Mouse (Mus musculus): ENCODE data around the gene Zzef1. TPM values are rescaled to one million over a fixed set of nuclear protein-coding genes. Genes with fewer than 3 reads are reported as not detected.

Zzef1 gene
- polyA plus RNA-seq, 1 experiment, result 104 TPM

DNA sequence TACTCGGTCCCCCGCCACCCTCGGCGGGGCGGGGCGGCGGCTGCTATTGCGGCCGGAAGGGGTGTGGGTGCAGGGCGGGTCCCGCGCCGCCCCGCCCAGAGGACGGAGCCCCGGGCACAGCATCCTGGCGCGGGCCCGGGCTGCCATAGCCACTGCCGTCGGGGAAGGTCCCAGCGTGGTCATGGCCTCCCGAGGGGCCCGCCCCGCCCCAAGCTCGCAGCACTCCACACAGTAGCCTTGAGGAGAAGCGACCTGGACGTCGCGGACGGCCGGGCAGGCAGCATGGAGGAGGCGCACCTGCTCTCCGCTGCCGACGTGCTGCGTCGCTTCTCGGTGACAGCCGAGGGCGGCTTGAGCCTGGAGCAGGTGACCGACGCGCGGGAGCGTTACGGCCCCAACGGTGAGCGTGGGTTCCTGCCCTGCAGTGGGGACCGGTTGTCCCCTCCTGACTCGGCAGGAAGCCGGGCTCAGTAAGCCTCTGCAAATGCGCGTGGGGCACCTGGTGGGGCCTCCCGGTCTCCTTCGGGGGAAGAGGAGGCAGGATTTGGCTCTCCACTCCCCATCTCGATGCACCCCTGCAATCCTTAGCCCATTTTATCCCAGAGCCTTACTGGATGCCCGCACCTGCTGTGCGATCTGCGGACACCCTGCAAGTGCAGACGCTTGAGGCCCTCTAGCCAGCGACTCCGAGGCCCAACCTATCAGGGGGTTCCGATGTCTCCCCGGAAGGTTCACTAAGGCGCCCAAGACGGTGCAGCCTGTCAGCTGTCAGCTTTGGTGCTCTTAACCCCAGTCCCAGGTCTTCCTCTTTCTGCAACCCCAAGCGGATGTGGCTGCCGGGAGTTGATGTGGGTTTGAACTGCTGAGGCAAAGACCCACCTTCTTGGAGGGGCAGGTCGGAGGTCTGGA is 165.3 kb downstream of the Zzef1 start, which contains the start of gene Atp2a3:
TSS of gene Atp2a3 (plus strand) at position 98 of the 909 bp plus-strand sequence.
- H3K27ac ChIP-seq (ENCODE audit: insufficient read depth, low read depth, low read length), result peak within 1 kb of the TSS; percentile 78
- H3K4me3 ChIP-seq (ENCODE audit: low read depth, low read length), result peak within 1 kb of the TSS; percentile 70
- no peak for TF ChIP-seq CTCF (IDR thresholded peaks at IDR 0.05; ENCODE audit: extremely low read depth, insufficient read length, insufficient replicate concordance, low read depth, low read length)
- TF ChIP-seq POLR2A (IDR thresholded peaks at IDR 0.05; ENCODE audit: low read depth, low read length), result peak; percentile 54
- WGBS, result 5% methylated on average over 70 of the region's 70 CpGs
- H3K27me3 ChIP-seq (ENCODE audit: control insufficient read depth, insufficient read depth, low read length), result no peaks in the 10 kb centered on the region
- no peaks in the 10 kb centered on the region for H3K36me3 ChIP-seq (ENCODE audit: control insufficient read depth, insufficient read depth, low read length)
- H3K4me1 ChIP-seq (ENCODE audit: control insufficient read depth, insufficient read depth, insufficient read length, low read length), result peaks cover 30% of the 10 kb centered on the region

DNA sequence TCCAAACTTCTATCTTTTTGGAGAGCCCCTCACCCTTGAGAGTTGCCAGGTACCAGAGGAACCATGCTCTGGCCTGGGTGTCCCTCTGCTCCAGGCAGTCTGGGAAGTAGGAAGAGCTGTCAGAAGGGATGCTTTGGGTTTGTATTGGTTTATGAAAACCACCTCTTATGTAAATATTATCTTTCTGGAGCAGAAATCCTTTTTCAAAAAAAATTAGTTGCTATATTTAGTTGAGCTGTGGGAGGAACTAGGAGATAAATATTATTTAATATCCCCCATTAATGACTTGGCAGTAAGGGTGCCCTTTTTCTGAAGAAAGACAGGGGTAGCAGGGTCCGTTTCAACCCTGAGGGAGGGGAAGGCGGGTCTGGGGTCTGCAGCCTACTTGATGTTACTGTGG is 166.4 kb downstream of the Zzef1 start:
- H3K4me3 ChIP-seq (ENCODE audit: low read depth, low read length), result peak overlapping the region; percentile 70
- peaks cover 30% of the 10 kb centered on the region for H3K4me1 ChIP-seq (ENCODE audit: control insufficient read depth, insufficient read depth, insufficient read length, low read length)
- WGBS, result 76% methylated on average over 2 of the region's 2 CpGs
- no peaks in the 10 kb centered on the region for H3K36me3 ChIP-seq (ENCODE audit: control insufficient read depth, insufficient read depth, low read length)
- TF ChIP-seq POLR2A (IDR thresholded peaks at IDR 0.05; ENCODE audit: low read depth, low read length) (no peak), CTCF (IDR thresholded peaks at IDR 0.05; ENCODE audit: extremely low read depth, insufficient read length, insufficient replicate concordance, low read depth, low read length) (no peak)
- H3K27ac ChIP-seq (ENCODE audit: insufficient read depth, low read depth, low read length), result peak overlapping the region; percentile 17
- H3K27me3 ChIP-seq (ENCODE audit: control insufficient read depth, insufficient read depth, low read length), result no peaks in the 10 kb centered on the region

DNA sequence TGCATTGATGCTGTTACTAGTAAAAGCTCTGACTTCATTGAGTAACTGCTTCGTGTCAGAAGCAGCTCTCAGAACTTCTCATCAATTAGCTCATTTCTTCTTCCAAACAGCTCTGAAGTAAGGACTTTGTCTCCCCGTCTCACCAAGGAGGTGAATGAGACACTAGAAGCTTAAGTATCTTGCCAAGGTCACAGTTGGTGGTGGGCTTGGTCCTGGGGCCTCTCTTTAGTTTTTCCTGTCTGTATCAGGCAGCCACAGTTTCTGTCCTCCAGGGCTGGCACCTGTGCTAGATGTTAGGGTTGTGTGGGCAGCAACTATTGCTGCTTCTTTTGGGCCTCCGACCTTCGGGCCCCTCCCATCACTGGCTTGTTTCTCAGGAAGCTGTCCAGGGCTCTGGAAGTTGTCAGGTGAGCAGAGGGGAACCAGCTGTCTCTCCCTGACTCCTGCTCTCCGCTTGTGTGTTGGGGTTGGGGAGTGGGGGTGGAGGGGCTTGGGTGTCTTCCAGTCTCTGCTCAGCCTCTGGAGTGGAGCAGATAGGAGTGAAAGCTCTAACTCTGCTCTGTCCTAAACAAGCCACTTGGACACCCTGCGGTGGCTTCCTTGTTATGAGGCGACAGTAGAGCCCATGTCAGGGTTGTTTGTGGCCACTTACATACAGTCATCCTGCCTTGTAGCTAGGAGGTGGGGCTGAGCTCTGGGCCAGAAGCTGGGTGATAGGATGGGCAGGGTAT is 167.2 kb downstream of the Zzef1 start:
- no peaks in the 10 kb centered on the region for H3K36me3 ChIP-seq (ENCODE audit: control insufficient read depth, insufficient read depth, low read length)
- H3K4me3 ChIP-seq (ENCODE audit: low read depth, low read length), result peak overlapping the region; percentile 13
- WGBS, result 58% methylated on average over 7 of the region's 7 CpGs
- peak overlapping the region; percentile 47 for H3K27ac ChIP-seq (ENCODE audit: insufficient read depth, low read depth, low read length)
- TF ChIP-seq CTCF (IDR thresholded peaks at IDR 0.05; ENCODE audit: extremely low read depth, insufficient read length, insufficient replicate concordance, low read depth, low read length), result no peak
- TF ChIP-seq POLR2A (IDR thresholded peaks at IDR 0.05; ENCODE audit: low read depth, low read length), result no peak
- H3K27me3 ChIP-seq (ENCODE audit: control insufficient read depth, insufficient read depth, low read length), result no peaks in the 10 kb centered on the region
- H3K4me1 ChIP-seq (ENCODE audit: control insufficient read depth, insufficient read depth, insufficient read length, low read length), result peaks cover 30% of the 10 kb centered on the region

DNA sequence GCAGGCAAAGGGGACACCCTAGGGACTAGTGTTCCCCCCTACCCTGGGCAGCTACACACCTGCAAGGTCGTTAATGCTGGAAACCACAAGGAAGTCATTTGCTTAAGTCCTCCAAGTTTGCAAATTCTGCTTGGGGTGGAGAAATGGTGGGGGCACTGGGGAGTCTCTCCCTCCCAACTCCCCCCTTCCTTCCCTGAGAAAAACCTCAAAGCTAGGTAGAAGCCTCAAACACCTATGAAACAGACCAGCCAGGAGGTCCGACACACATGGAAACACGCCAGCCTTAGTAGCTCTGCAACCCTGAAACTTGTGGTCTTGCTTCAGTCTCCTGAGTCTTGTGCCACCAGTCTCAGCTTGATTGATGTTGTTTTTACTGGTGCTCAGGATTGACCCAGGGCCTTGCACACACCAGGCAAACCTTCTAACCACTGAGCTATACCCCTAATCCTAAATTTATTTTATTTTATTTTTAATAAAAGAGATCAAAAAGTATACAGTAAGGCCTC is 167.8 kb downstream of the Zzef1 start:
- TF ChIP-seq POLR2A (IDR thresholded peaks at IDR 0.05; ENCODE audit: low read depth, low read length) (no peak; the same call in 1 of the 2 replicates), CTCF (IDR thresholded peaks at IDR 0.05; ENCODE audit: extremely low read depth, insufficient read length, insufficient replicate concordance, low read depth, low read length) (no peak)
- Histone ChIP-seq H3K4me3 (ENCODE audit: low read depth, low read length) (peak overlapping the region; percentile 13), H3K27ac (ENCODE audit: insufficient read depth, low read depth, low read length) (peak overlapping the region; percentile 47; the same call in 1 of the 2 replicates), H3K27me3 (ENCODE audit: control insufficient read depth, insufficient read depth, low read length) (no peaks in the 10 kb centered on the region), H3K4me1 (ENCODE audit: control insufficient read depth, insufficient read depth, insufficient read length, low read length) (peaks cover 30% of the 10 kb centered on the region), H3K36me3 (ENCODE audit: control insufficient read depth, insufficient read depth, low read length) (no peaks in the 10 kb centered on the region)
- 66% methylated on average over 3 of the region's 3 CpGs for WGBS

DNA sequence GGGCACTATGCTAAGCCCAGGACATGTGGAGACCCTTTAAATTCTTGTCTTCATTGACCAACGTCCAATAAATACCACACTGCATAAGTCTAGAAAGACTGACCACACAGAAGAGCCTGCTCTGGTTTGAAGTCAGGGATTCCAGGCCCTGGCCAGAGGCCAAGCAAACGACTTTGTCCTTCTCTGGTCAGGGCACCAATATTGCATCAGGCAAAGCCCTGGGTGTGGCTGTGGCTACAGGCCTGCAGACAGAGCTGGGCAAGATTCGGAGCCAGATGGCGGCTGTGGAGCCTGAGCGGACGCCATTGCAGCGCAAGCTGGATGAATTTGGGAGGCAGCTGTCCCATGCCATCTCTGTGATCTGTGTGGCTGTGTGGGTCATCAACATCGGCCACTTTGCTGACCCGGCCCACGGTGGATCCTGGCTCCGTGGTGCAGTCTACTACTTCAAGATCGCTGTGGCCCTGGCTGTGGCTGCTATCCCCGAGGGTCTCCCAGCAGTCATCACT is 179.0 kb downstream of the Zzef1 start:
- H3K4me3 ChIP-seq (ENCODE audit: low read depth, low read length), result no peak overlapping the region
- H3K36me3 ChIP-seq (ENCODE audit: control insufficient read depth, insufficient read depth, low read length), result no peaks in the 10 kb centered on the region; the same call in 1 of the 2 replicates
- H3K27me3 ChIP-seq (ENCODE audit: control insufficient read depth, insufficient read depth, low read length), result no peaks in the 10 kb centered on the region
- no peaks in the 10 kb centered on the region for H3K4me1 ChIP-seq (ENCODE audit: control insufficient read depth, insufficient read depth, insufficient read length, low read length)
- WGBS, result 84% methylated on average over 13 of the region's 13 CpGs
- TF ChIP-seq POLR2A (IDR thresholded peaks at IDR 0.05; ENCODE audit: low read depth, low read length), result no peak
- H3K27ac ChIP-seq (ENCODE audit: insufficient read depth, low read depth, low read length), result no peak overlapping the region

Other genes starting within 250 kb of the Zzef1 start
- 2.2 and 8.5 TPM in 2 replicates for gene Spns3, start 245.7 kb upstream of the Zzef1 start, polyA plus RNA-seq (2012; rRNA removed)
- 5.9 and 8.9 TPM in 2 replicates for gene Ube2g1, start 188.9 kb upstream of the Zzef1 start, polyA plus RNA-seq (2012; rRNA removed)
- gene Ankfy1, start 106.2 kb upstream of the Zzef1 start, polyA plus RNA-seq (2012; rRNA removed), result 10.9 and 28.7 TPM in 2 replicates
- gene Cyb5d2, start 84 bp upstream of the Zzef1 start, polyA plus RNA-seq (2012; rRNA removed), result 2.1 and 5.5 TPM in 2 replicates
- gene Atp2a3, start 164.9 kb downstream of the Zzef1 start, polyA plus RNA-seq (2012; rRNA removed), result 113 and 128 TPM in 2 replicates
- 12.6 and 25.1 TPM in 2 replicates for gene P2rx1, start 202.9 kb downstream of the Zzef1 start, polyA plus RNA-seq (2012; rRNA removed)
- gene Camkk1, start 222.8 kb downstream of the Zzef1 start, polyA plus RNA-seq (2012; rRNA removed), result 2.0 and 2.6 TPM in 2 replicates

Data from small intestine, adult 2 months (tissue).